Mouse (Mus musculus): ENCODE measurements around the gene Naaladl1.

Naaladl1 gene

GRCm38 (mm10) chr19:6105586-6105985, at the start of gene Naaladl1:
Gene Naaladl1, plus strand, starts transcription at chr19:6105782.
- CTCF ChIA-PET: no interaction called here

DNA sequence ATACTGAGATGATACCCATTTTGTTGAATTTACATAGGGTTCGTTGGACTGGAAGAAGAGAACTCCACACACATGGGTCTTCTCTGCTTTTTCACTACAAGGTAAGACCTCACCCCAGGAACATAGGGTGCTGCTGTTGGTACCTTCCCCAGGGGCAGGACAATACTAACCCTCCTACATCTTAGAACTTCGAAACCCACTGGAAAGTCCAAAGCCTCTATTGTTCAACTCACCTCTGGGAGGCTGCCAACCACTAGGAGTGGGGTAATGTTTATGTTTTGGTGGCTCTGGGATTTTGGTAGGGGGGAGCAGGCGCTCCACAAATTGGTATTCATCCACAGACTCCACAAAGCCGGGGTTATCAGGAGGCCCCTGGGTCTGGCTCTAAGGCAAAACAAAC, 48.9 kb upstream of the Naaladl1 start:
- CTCF ChIA-PET: interaction anchor here (0.7 to 2.3 kb wide), 2 partner anchors 11 to 96 kb away, joined by 3 to 11 read pairs; partner anchors contain the start of gene Tm7sf2

- CTCF ChIA-PET: interaction anchor here (2.3 kb wide), 1 partner anchor 10 kb away, joined by 11 read pairs; the partner anchor contains the start of gene Tm7sf2
Measured at GRCm38 (mm10) chr19:6057313-6058096, 48.1 kb upstream of the Naaladl1 start, which contains the start of the genes Mrpl49 and Fau. Gene Mrpl49, minus strand, starts transcription at chr19:6057785. Gene Fau, plus strand, starts transcription at chr19:6057844.

DNA sequence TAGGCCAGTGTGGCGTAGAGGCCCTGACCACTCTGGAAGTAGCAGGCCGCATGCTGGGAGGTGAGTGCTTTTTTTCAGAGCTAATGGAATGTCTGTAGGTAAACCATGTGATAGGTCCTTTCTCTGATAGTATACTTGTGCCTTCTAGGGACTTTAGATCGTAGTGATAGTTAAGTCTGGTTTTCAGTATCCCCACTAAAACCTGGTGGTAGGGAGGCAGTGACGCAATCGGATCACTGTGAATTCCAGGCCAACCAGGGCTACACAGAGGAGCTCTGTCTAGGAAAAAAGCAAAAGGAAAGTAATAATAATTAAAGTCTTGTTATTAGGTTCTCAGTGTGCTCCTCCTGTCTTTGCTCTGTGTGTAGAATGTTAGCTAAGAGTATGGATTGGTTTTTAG, 47.1 kb upstream of the Naaladl1 start:
- CTCF ChIA-PET: no interaction called here

GRCm38 (mm10) chr19:6058966-6059365, 46.6 kb upstream of the Naaladl1 start:
- CTCF ChIA-PET: no interaction called here

DNA sequence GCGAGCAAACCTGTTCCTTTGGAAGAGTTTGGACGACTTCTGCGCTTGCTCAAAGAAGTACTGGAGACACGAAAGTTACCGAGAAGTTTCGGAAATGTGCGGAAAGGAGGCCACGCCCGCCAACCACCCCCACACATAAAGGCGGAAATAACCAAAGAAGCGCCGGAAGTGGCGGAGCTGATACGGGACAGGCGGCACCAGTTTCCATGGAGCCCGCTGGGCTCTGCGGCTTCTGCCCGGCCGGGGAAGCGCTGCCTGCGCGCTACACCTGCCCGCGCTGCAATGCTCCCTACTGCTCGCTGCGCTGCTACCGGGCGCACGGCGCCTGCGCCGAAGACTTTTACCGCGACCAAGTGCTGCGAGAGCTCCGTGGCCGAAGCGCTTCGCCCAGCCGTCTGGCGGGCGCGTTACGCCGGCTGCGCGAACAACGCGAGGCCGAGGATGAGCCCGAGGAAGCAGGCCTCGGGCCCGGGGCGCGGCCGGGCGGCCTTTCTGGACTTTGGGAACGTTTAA, 44.5 kb upstream of the Naaladl1 start, which contains the start of gene Znhit2:
Gene Znhit2 (plus strand): TSS at position 172 of the 513 bp plus-strand sequence.
- CTCF ChIA-PET: interaction anchor here (0.5 to 1.0 kb wide), 2 partner anchors 23 to 64 kb away, joined by 3 to 6 read pairs; no protein-coding TSS in a partner anchor

DNA sequence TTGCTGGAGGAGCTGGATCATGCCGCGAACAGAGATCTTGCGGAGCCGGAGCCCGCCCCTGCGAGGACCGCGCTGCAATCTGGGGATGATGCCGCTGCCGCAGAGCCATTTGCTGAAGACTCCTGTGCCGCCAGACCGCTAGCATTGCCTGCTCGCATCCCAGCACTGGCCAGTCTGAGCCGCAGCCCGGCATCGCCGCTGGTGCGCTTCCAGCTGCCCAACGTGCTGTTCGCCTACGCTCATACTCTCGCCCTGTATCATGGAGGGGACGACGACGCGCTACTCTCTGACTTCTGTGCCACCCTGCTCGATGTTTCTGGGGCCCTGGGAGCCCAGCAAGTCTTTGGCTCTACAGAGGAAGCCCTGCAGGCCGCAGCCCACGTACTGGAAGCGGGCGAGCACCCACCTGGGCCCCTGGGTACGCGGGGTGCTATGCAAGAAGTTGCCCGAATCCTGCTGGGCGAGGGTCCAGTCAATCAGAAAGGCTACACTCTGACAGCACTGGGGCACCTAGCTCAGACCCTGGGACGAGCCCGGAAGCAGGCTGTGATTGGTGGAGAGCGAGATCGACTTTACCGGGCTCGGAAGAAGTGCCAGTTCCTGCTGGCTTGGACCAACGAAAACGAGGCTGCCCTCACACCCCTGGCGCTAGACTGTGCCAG, 43.8 kb upstream of the Naaladl1 start:
- CTCF ChIA-PET: interaction anchor here (1.0 kb wide), 1 partner anchor 22 kb away, joined by 3 read pairs; no protein-coding TSS in a partner anchor

GRCm38 (mm10) chr19:6062418-6062817, 43.2 kb upstream of the Naaladl1 start:
- CTCF ChIA-PET: no interaction called here

DNA sequence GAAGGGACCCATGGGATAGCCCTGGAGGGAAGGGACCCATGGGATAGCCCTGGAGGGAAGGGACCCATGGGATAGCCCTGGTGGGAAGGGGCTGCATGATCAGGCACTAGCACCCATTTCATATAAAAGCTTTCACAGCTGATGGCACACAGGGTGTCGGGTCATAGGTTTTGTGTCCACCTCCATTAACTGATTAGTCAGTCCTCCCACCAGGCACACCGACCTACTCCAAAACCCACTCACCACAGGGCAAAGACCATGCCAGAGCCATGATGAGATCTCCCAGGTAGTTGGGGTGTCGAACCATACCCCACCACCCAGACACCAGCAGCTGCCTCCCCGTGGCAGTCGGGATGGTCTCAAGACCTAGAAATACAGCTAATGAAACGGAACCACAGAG, 42.5 kb upstream of the Naaladl1 start:
- CTCF ChIA-PET: no interaction called here

GRCm38 (mm10) chr19:6066571-6066970, 39.0 kb upstream of the Naaladl1 start:
- CTCF ChIA-PET: interaction anchor here (2.1 kb wide), 1 partner anchor 10 kb away, joined by 11 read pairs; no protein-coding TSS in a partner anchor

DNA sequence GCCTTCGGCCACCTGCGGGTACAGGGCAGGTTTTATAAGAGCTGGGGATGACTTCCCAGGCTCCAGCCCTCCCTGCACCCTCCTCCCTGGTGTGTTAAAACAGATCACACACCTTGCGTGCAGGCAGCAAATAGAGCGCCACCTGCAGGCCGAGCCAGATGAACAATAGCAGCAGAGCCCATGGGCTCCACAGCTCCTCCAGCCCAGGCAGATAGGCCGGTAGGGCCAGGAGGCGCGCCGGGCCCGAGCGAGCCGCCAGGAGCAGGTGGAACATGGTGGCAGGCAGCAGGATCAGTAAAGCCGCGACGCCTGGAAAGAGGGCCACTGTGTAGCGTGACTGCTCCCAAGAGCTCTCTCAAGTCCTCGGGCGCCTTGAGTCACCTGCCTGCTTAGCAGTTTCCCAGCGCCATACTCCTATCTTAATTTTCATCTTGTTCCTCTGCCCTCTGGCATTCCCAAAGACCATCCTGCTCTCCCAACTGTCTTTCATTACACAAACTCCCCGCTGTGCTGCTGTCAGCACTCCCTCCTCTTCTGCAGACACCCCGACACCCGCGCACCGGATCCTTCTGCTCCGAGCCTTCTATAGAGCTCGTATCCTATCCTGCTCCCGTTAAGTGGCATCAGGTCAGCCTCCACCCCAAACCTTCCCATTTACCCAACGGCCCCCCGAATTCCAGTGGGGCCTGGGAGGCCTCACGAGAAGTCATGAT, 38.4 kb upstream of the Naaladl1 start:
- CTCF ChIA-PET: interaction anchor here (0.8 to 2.1 kb wide), 2 partner anchors 11 to 282 kb away, joined by 3 to 11 read pairs; no protein-coding TSS in a partner anchor

DNA sequence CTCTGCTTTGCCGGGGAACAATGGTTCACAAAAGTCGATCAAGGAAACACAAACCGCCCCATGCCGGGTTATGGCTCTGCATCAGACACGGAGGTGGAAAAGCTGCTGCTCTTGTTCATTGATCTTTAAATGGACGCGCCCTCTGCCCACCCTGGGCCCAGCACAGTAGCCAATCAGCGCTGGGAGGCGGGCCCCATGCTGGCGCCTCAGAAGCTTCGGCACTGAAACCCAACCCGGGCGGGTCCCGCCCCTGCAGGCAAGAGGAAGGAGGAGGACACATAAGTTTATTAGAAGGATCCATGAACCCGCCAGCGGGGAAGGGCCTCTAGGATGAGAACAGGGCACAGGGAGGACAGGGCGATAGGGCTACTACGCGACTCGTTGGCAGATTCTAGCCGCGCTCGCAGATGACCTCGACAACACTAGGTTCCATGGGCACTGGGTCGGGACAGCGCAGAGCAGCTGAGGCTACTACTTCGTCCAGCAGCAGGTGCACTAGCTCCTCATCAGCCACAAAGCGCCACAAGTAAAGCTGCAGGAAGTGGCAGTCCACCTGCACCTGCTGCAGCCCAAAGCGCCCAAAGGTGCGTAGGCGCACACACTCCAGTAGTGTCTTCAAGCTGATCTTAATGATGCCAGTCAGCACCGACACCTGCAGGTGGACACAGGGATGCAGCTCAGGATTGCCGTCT, 37.7 kb upstream of the Naaladl1 start, which contains the start of gene Tm7sf2:
Gene Tm7sf2 (minus strand): TSS at position 650 of the 692 bp plus-strand sequence.
- CTCF ChIA-PET: interaction anchor here (0.7 to 2.1 kb wide), 4 partner anchors 10 to 283 kb away, joined by 3 to 11 read pairs (median 6); partner anchors contain the start of gene Syvn1

DNA sequence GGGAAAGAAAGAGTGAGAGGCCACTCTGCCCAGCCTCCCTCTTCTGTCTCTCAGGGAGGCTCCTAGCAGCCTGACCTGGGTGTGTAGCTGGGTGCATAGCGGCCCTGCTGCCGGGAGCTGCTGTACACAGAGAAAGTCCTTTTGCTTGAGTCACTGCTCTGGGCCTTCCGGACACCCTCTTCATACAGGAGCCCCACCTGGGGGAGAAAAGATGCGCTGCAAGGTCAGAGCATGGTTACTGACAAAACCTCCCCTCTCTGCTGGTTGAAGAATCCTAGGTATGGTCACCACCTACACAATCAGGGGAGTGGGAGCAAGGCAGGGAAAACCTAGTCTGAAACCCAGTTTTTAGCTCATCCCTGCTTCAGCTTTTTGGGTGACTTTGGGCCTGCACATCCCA, 36.6 kb upstream of the Naaladl1 start:
- CTCF ChIA-PET: interaction anchor here (0.7 kb wide), 1 partner anchor 9 kb away, joined by 10 read pairs; no protein-coding TSS in a partner anchor

DNA sequence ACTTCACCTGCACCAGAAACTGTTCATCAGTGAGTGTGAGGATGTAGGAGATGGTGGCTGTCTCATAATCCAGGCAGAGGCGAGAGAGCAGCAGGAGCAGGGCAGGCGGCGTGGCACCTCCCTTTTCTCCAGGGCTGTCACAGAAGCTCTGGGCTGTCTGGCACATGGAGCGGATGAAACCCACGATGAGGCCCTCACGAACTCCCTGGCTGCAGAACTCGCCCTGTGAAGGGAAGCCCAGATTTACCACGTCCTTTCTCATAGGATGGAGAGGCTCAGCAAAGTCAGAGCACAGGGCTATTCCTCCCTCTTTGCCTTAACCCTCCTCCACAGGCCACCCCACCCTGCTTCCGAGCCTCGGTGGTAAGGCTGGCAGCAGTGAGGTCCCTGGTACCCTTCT, 35.7 kb upstream of the Naaladl1 start:
- CTCF ChIA-PET: interaction anchor here (0.6 kb wide), 1 partner anchor 485 kb away, joined by 4 read pairs; no protein-coding TSS in a partner anchor

DNA sequence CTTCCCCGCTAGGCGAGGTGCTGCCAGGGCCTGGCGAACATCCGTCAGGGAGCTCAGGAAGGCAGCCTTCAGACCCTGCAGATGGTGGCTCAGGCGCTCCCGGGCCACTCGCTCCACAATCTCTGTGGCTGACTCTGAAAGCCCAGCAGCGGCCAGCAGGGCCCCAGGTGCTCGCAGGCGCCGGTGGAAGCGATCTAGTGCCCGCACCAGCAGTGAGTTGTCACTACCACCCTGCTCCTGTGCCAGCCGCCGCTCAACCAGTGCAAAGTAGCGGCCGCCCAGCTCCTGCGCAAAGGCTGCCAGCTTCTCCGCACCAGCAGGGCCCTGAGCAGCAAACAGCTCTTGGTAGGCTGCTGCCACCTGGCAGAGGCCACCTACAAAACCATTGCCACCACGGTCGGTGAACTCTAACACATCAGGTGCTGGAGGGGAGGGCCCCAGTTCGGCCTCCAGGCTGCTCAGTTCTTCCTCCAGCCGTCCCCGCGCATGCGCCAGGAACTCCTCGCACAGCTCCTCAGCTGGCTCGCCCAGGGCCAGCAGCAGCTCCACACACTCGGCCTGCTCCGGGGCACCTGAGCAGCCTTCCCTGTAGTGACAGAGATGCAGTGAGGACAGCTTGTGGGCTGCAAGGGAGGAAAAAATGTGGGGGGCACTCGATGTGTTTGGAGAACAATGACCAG, 34.9 kb upstream of the Naaladl1 start:
- CTCF ChIA-PET: no interaction called here

- CTCF ChIA-PET: no interaction called here
Measured at GRCm38 (mm10) chr19:6071261-6071660, 34.3 kb upstream of the Naaladl1 start.

- CTCF ChIA-PET: interaction anchor here (0.6 kb wide), 1 partner anchor 29 kb away, joined by 3 read pairs; no protein-coding TSS in a partner anchor
Measured at GRCm38 (mm10) chr19:6073889-6074288, 31.7 kb upstream of the Naaladl1 start.

DNA sequence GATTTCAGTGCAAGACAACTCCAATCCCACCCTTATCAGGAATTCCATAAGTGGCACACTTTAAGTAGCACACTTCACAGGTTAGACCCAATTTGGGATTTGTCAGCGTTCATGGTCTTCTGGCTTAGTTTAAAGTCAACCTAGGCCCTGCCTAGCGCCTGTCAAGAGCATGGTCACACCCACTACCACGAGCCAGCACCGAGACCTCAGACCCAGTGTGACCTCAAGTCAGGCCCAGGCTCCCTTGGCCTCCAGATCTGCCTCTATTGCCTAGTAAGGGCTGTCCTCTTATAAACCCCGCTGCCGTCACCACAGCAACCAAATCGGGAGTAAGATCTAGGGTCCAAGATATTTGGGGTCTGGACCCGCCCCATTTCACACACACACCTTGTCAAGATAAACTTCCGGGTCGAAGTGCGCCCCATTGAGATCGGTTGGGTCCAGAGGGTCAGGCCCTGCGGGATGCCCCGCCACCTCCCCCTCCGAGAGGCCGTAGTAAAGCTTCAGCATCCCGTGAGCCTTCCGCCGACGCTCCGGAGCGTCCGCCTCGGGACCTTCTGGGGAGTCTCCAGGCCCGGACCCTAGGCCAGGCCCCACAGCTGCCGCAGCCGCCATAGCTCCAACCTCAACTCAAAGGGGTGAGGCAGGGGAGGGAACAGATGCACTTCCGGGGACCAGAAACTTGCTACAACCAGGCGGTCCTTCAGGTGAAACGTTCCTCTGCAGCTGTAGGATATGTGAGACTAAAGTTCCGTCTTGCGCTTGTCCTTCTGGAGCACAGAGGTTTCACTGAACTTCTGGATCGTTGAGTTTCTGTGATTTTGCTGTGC, 28.8 kb upstream of the Naaladl1 start, which contains the start of gene Vps51:
Gene Vps51 (minus strand): TSS at position 668 of the 830 bp plus-strand sequence.
- CTCF ChIA-PET: no interaction called here

DNA sequence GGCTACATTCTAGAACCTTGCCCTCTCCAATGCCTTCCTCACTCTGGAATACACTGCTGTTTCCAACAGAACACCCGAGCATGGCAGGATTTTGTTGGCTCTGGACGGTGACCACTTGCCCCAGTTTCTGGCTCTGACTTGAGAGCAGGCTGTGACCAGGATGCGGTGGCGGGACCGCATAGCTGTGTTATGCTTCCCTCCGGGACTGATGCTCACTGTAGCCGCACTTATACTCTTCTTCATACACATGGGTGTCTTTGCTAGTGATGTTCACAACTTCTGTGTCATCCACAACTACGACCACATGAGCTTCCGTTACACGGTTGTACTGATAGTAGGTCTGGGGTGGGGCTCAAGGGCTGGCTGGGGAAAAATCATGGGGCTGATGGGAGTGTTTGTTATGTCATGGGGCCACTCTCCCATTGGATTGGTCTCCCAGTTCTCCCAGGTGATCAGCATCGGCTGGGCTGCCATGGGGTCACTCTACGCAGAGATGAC, 25.6 kb upstream of the Naaladl1 start, which contains the start of gene Tmem262:
Gene Tmem262 (plus strand): TSS at position 51 of the 498 bp plus-strand sequence.
- CTCF ChIA-PET: no interaction called here

All from spleen, embryonic (tissue).